8 mouse cellular contexts compared by ENCODE assay signal in the genomic region with DNA sequence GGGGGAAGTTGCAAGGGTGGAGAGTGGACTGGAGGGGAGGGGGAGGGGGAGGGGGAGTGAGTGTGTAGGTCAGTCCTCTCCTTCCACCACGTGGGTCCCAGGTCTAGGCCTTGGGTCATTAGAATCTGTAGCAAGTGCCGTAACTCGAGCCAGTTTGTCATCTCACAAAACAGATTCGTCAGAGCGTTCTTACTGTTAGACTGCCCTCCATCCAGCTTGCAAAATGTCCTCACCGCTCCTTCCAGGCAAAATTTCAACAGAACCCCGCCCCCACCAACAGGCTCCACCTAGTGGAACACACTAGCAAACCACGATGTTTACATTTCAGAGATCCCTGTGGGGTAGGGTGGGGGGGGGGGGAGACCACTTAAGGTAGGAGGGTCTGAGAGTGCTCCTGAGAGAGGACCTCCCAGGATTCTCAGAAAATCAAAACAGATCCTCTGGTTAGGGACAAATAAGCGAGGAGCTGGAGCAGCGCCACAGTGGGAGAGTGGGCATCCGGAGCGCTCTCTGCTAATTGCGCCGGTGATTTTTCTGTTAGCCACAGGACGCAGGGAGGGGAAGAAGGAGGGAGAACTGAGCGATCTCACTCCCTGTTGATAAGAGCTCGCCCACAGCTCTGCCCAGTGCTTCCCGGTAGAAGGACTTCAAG. TPM values are rescaled to one million over a fixed set of nuclear protein-coding genes. Genes with fewer than 3 reads are reported as not detected.
DNase-seq lines count a peak whose midpoint lies in the region; ATAC-seq and TF ChIP-seq lines count a peak whose summit lies in the region.

No protein-coding gene starts in this region.

- peak overlapping the region; percentile 29 for H3K4me3 ChIP-seq in hindbrain, postnatal 0 days (ENCODE audit: low read length)
- H3K4me3 ChIP-seq in liver, adult 2 months (ENCODE audit: insufficient read depth, low read depth, low read length): peak overlapping the region; percentile 37
- H3K4me3 ChIP-seq in midbrain, embryonic 16.5 days (ENCODE audit: low read depth, low read length): peak overlapping the region; percentile 35
- no peak overlapping the region for H3K4me3 ChIP-seq in testis, adult 2 months (ENCODE audit: control insufficient read depth, low read depth, low read length)

- peak; percentile 86 for ATAC-seq in hindbrain, postnatal 0 days
- peak; percentile 52 for ATAC-seq in midbrain, embryonic 16.5 days

- H3K27ac ChIP-seq in hindbrain, postnatal 0 days: peak overlapping the region; percentile 65; the same call in 1 of the 2 replicates
- no peak overlapping the region for H3K27ac ChIP-seq in liver, adult 2 months (replicated peaks; ENCODE audit: insufficient read depth, low read depth, low read length)
- H3K27ac ChIP-seq in midbrain, embryonic 16.5 days (ENCODE audit: low read length): peak overlapping the region; percentile 58
- H3K27ac ChIP-seq in testis, adult 2 months (ENCODE audit: control insufficient read depth, insufficient read depth, low read depth, low read length): no peak overlapping the region

- no peaks in the 10 kb centered on the region for H3K4me1 ChIP-seq in hindbrain, postnatal 0 days (ENCODE audit: insufficient read depth, low read length)
- H3K4me1 ChIP-seq in liver, adult 2 months (ENCODE audit: control insufficient read depth, insufficient read depth, low read length): no peaks in the 10 kb centered on the region
- peaks cover 5% of the 10 kb centered on the region for H3K4me1 ChIP-seq in midbrain, embryonic 16.5 days (ENCODE audit: control insufficient read depth, insufficient read depth, low read length)
- H3K4me1 ChIP-seq in testis, adult 2 months (ENCODE audit: control insufficient read depth, insufficient read depth, low read length): peaks cover 7% of the 10 kb centered on the region

- H3K9ac ChIP-seq in hindbrain, postnatal 0 days (replicated peaks; ENCODE audit: low read length): peak overlapping the region; percentile 45
- H3K9ac ChIP-seq in liver, adult 2 months (ENCODE audit: low read depth, low read length): peak overlapping the region; percentile 33; the same call in 1 of the 2 replicates
- H3K9ac ChIP-seq in midbrain, embryonic 16.5 days (ENCODE audit: low read depth, low read length): peak overlapping the region; percentile 57

- no peaks in the 10 kb centered on the region for H3K9me3 ChIP-seq in hindbrain, postnatal 0 days (ENCODE audit: low read length)
- H3K9me3 ChIP-seq in midbrain, embryonic 16.5 days (replicated peaks; ENCODE audit: control insufficient read depth, low read length, poor library complexity, severe bottlenecking): no peaks in the 10 kb centered on the region

- no peaks in the 10 kb centered on the region for H3K36me3 ChIP-seq in hindbrain, postnatal 0 days (ENCODE audit: insufficient read depth, low read length)
- no peaks in the 10 kb centered on the region for H3K36me3 ChIP-seq in liver, adult 2 months (ENCODE audit: control insufficient read depth, insufficient read depth, low read length)
- H3K36me3 ChIP-seq in midbrain, embryonic 16.5 days (ENCODE audit: control insufficient read depth, insufficient read depth, low read length): no peaks in the 10 kb centered on the region
- H3K36me3 ChIP-seq in testis, adult 2 months (ENCODE audit: control insufficient read depth, insufficient read depth, low read length): no peaks in the 10 kb centered on the region

- H3K4me2 ChIP-seq in hindbrain, postnatal 0 days (ENCODE audit: low read depth, low read length): peak overlapping the region; percentile 65
- H3K4me2 ChIP-seq in midbrain, embryonic 16.5 days (ENCODE audit: low read length): peak overlapping the region; percentile 70

- H3K27me3 ChIP-seq in hindbrain, postnatal 0 days (ENCODE audit: insufficient read depth, low read length): no peaks in the 10 kb centered on the region
- no peaks in the 10 kb centered on the region for H3K27me3 ChIP-seq in liver, adult 2 months (ENCODE audit: control insufficient read depth, insufficient read depth, low read length)
- H3K27me3 ChIP-seq in midbrain, embryonic 16.5 days (ENCODE audit: control insufficient read depth, insufficient read depth, low read depth, low read length): no peaks in the 10 kb centered on the region
- no peaks in the 10 kb centered on the region for H3K27me3 ChIP-seq in testis, adult 2 months (ENCODE audit: control insufficient read depth, insufficient read depth, low read length)

- no peaks in the 10 kb centered on the region for H3K79me2 ChIP-seq in liver, adult 2 months (ENCODE audit: control insufficient read depth, insufficient read depth, low read length)

- peak; percentile 71 for TF ChIP-seq CTCF in hindbrain, postnatal 0 days (IDR thresholded peaks at IDR 0.05; ENCODE audit: low read depth)
- TF ChIP-seq CTCF in liver, adult 2 months (IDR thresholded peaks at IDR 0.05; ENCODE audit: low read depth, low read length): peak; percentile 46; the same call in 1 of the 2 replicates
- TF ChIP-seq CTCF in testis, adult 2 months (IDR thresholded peaks at IDR 0.05; ENCODE audit: control insufficient read depth, insufficient read depth, insufficient replicate concordance, low read depth, low read length): no peak

- DNase-seq in thymus, postnatal 4 days: peak; percentile 56
- no peak for DNase-seq in thymus, postnatal 25 days
- peak; percentile 86 to 92 for DNase-seq in cerebellum, postnatal 10 days
- DNase-seq in gastrocnemius, adult 18-20 months (ENCODE audit: low spot score): peak; percentile 69
- peak; percentile 83 for DNase-seq in hindbrain, postnatal 0 days (ENCODE audit: low spot score)
- DNase-seq in liver, adult 2 months (ENCODE audit: extremely low read depth, low read depth, low spot score): peak; percentile 45

- 2% methylated on average over 18 of the region's 18 CpGs for WGBS in hindbrain, postnatal 0 days
- 6% methylated on average over 18 of the region's 18 CpGs for whole genome bisulfite sequencing in liver, adult 2 months
- 2% methylated on average over 18 of the region's 18 CpGs for WGBS in midbrain, embryonic 16.5 days

- no peak for TF ChIP-seq POLR2A in liver, adult 2 months (IDR thresholded peaks at IDR 0.05; ENCODE audit: extremely low read depth, insufficient read depth, low read length)
- TF ChIP-seq POLR2A in testis, adult 2 months (IDR thresholded peaks at IDR 0.05; ENCODE audit: control insufficient read depth, low read depth, low read length): 0 out of 2 replicates have a peak, but pooled peaks have one; percentile 40

RNA-seq across cellular contexts. Expression of a gene that starts 16.4 kb away (rescaled TPM):
- not detected for total RNA-seq in gastrocnemius, adult 18-20 months (2021)
- not detected in 2 replicates for total RNA-seq in hindbrain, postnatal 0 days (2014; rRNA removed)
- 0.24 TPM in 1 of 2 replicates, not detected in the other for polyA plus RNA-seq in hindbrain, postnatal 0 days (2015; fragmentation: Nextera tagmentation; extraction: Ambion mirVana)
- 0.67 TPM in 1 of 2 replicates, not detected in the other for total RNA-seq in liver, adult 2 months (2014; rRNA removed)
- polyA plus RNA-seq in liver, adult 2 months (2012; rRNA removed): 0.16 and 0.49 TPM in 2 replicates
- 0.95 TPM in 1 of 2 replicates, not detected in the other for polyA plus RNA-seq in midbrain, embryonic 16.5 days (2015; fragmentation: Nextera tagmentation; extraction: Ambion mirVana)
- not detected in 2 replicates for polyA plus RNA-seq in testis, adult 2 months (2012; rRNA removed)

RNA-seq across cellular contexts. Expression of a gene that starts 19.5 kb away (rescaled TPM):
- 10 to 100 TPM; 11.1 to 12.6 TPM for total RNA-seq in gastrocnemius, adult 18-20 months (2021)
- 7.0 and 10.1 TPM in 2 replicates for total RNA-seq in hindbrain, postnatal 0 days (2014; rRNA removed)
- 10.4 and 10.5 TPM in 2 replicates for polyA plus RNA-seq in hindbrain, postnatal 0 days (2015; fragmentation: Nextera tagmentation; extraction: Ambion mirVana)
- under 0.01 TPM in 1 of 2 replicates, not detected in the other for total RNA-seq in liver, adult 2 months (2014; rRNA removed)
- polyA plus RNA-seq in liver, adult 2 months (2012; rRNA removed): 0.04 TPM in 1 of 2 replicates, not detected in the other
- 4.1 and 5.0 TPM in 2 replicates for polyA plus RNA-seq in midbrain, embryonic 16.5 days (2015; fragmentation: Nextera tagmentation; extraction: Ambion mirVana)
- 0.55 and 0.59 TPM in 2 replicates for polyA plus RNA-seq in testis, adult 2 months (2012; rRNA removed)

RNA-seq across cellular contexts. Expression of a gene that starts 54.0 kb away (rescaled TPM):
- 100 to 1,000 TPM; 215 to 238 TPM for total RNA-seq in gastrocnemius, adult 18-20 months (2021)
- 13.2 and 20.1 TPM in 2 replicates for total RNA-seq in hindbrain, postnatal 0 days (2014; rRNA removed)
- 33.9 and 34.8 TPM in 2 replicates for polyA plus RNA-seq in hindbrain, postnatal 0 days (2015; fragmentation: Nextera tagmentation; extraction: Ambion mirVana)
- total RNA-seq in liver, adult 2 months (2014; rRNA removed): 39.9 and 50.1 TPM in 2 replicates
- 47.1 and 72.2 TPM in 2 replicates for polyA plus RNA-seq in liver, adult 2 months (2012; rRNA removed)
- 28.1 and 28.6 TPM in 2 replicates for polyA plus RNA-seq in midbrain, embryonic 16.5 days (2015; fragmentation: Nextera tagmentation; extraction: Ambion mirVana)
- 40.5 and 43.2 TPM in 2 replicates for polyA plus RNA-seq in testis, adult 2 months (2012; rRNA removed)

RNA-seq across cellular contexts. Expression of a gene that starts 56.5 kb away (rescaled TPM):
- total RNA-seq in gastrocnemius, adult 18-20 months (2021): 10 to 100 TPM; 30.3 to 44.2 TPM
- total RNA-seq in hindbrain, postnatal 0 days (2014; rRNA removed): 36.8 and 44.3 TPM in 2 replicates
- polyA plus RNA-seq in hindbrain, postnatal 0 days (2015; fragmentation: Nextera tagmentation; extraction: Ambion mirVana): 101 and 115 TPM in 2 replicates
- 17.9 and 20.1 TPM in 2 replicates for total RNA-seq in liver, adult 2 months (2014; rRNA removed)
- polyA plus RNA-seq in liver, adult 2 months (2012; rRNA removed): 2.5 and 4.6 TPM in 2 replicates
- 142 and 159 TPM in 2 replicates for polyA plus RNA-seq in midbrain, embryonic 16.5 days (2015; fragmentation: Nextera tagmentation; extraction: Ambion mirVana)
- 8.2 and 10.7 TPM in 2 replicates for polyA plus RNA-seq in testis, adult 2 months (2012; rRNA removed)

Comparison
In these comparisons a context has a peak if more than half of its experiments do, and no peak if none do; other contexts are left out.
1. H3K27ac ChIP-seq: peak in hindbrain, postnatal 0 days (single experiment) and midbrain, embryonic 16.5 days (single experiment); none in liver, adult 2 months (single experiment) and testis, adult 2 months (single experiment).
2. Peak in every context shown above with its lines, with median percentiles within 50 percentile points of each other: H3K9ac ChIP-seq.